Mouse (Mus musculus): Measurements from ENCODE around the gene H1f0.

DNA sequence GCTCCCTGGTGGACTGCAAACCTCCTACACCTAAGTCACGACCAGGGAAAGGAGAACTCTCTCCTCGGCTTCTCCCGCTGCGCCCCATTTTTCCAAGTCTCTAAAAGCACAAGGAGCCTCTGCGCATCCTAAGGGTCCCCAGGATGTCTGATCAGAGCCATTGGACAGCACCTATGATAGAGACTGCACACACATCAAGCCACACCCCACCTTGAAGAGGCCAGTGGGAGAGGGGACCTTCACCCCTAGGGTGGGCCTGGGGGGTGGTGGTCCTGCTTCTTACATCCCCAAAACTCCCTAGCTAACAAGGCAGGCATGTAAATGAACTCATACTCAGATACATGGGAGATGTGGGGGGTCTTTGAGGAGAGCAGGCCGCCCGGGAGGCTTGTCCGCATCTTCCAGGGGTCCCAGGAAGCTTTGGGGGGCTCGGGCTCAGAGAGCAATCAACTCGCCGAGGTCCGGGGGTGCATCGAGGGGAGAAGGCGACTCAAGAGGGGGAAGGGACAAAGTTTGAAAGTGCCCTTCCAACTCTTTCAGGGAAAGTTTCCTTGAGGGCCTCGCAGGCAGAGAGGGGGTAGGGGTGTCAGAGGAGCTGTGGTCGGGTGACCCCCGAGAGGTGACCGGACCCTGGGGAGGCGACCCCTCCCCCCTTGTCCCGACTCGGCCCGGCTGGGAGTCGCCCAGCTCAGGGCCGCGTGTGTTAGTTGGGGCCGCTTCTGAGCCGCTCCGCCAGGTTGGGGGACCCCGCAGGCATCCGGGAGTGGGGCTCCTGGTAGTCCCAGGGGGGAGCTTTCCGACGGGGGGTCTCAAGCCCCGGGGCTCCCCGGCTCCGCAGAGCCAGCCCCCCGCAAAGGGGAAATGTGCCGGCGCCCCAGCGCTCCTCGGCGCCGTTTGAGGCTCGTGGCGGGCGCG is 702 bp upstream of the H1f0 start:
- TF ChIP-seq CTCF (IDR thresholded peaks at IDR 0.05; ENCODE audit: low read depth) (no peak), EP300 (IDR thresholded peaks at IDR 0.05; ENCODE audit: low read depth) (no peak)
